Mouse (Mus musculus): ENCODE data around the gene Shisa4.

GRCm38 (mm10) chr1:135367005-135367404 lies 8.0 kb downstream of the Shisa4 start:
- TF ChIP-seq CTCF (IDR thresholded peaks at IDR 0.05; ENCODE audit: borderline replicate concordance, insufficient read depth, low read length) (no peak), POLR2A (IDR thresholded peaks at IDR 0.05; ENCODE audit: low read depth, low read length) (peak; percentile 20; the same call in 1 of the 2 replicates)
